Mouse (Mus musculus) brain, adult 2 months (tissue): ENCODE results near the gene Fth1.
"Not testable (repeated sequence)": the region's sequence is repeated elsewhere in the genome, so short reads cannot be mapped to it uniquely, and the experiment has no call there.

Experiments used
- DNase-seq: peaks from one replicate; pipeline ENCODE4 v3.0.0; 2011; ENCODE audit warnings: low read depth, low spot score

Gene Fth1

GRCm38 (mm10) chr19:9980258-9980657, at the start of gene Fth1:
TSS of gene Fth1 (plus strand) at chr19:9980598.
- DNase-seq, result no peak

DNA sequence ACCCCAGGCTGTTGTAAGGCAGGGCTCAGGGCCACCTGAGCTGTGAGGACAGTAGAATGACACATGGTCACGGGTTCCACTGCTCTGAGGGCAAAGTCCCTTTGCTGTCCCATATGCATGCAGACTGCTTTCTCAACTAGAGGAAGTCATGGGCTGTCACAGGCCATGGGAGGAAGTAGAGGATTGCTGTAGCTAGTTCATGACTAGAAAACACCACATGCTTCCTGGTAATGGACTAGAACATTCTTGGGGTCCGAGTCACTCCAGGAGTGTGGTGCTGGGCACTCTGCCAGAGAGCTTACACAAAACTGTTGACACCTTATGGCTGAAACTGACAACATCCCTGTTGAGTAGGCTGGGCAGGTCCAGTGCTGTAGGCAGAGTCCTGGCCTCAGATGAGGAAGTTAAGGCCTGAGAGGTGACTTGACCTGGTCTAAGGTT, 49.2 kb upstream of the Fth1 start:
- not testable (repeated sequence) for DNase-seq

DNA sequence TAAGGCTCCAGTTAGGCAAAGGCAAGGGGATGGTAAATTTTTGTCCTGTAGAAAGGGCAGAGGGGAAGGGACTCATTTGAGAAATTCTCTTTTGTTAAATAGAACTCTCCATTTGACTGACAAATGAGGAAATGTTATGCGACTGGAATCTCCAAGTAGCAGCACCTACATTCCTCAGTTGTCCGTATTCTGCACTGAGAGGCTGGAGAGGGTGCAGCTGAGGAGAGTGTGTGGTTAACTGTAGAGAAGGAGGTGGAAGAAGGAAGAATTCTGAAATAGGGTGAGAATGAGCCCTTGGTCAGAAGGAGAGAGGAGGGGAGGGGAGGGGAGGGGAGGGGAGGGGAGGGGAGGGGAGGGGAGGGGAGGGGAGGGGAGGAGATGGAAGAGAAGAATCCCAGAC, 46.5 kb upstream of the Fth1 start:
- no peak for DNase-seq

GRCm38 (mm10) chr19:9936579-9936978, 43.8 kb upstream of the Fth1 start:
- no peak for DNase-seq

DNA sequence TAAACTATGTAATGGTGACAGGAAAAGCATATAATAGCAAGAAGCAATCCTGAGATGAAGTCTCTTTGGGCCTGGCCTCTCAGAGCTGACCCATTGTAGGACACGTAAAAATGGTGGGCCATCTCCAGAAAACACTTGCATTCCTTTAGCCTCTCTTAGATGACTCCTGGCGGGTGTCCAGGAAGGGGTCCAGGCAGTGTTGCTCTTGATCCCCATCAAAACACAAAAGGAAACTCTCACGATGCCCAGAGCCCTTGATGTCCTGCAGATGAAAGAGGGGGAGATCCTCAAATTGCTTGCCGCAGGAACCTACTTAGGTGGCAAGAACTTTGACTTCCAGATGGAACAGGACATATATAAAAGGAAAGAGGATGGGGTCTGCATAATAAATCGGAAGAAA, 43.0 kb upstream of the Fth1 start:
- DNase-seq, result no peak

DNA sequence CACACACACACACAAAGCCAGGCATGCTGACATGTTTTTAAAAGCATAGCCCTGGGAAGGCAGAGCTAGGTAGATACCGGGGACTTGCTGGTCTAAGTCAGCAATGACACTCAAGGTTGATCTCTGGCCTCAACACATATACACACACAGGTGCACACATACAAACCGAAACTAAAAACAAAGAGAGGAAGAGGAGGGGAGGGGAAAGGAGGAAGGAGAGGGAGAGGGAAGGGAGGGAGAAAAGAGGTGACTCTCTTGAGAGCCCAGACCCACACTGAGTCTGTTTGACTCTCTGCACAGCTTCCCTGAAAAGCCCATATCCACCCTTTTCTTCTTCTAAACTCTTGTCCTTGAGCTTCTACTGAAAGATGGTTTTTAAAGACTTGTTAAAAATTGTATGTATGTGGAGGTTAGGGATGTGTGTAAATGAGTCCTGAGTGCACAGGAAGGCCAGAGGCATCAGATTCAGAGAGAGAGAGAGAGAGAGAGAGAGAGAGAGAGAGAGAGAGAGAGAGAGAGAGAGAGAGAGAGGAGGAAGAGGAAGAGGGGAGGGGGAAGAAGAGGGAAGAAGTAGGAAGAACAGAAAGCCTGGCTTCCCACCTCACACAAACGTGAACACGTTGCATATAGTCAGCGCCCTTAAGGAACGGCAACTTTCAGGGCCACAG, 42.1 kb upstream of the Fth1 start:
- DNase-seq, result no peak

GRCm38 (mm10) chr19:9938824-9939303, 41.5 kb upstream of the Fth1 start:
- DNase-seq, result peak; percentile 67

- DNase-seq, result no peak
These were observed 40.6 kb upstream of the Fth1 start for GRCm38 (mm10) chr19:9939841-9940240.

- peak; percentile 96 for DNase-seq
These were observed 39.5 kb upstream of the Fth1 start for GRCm38 (mm10) chr19:9940903-9941302.

DNA sequence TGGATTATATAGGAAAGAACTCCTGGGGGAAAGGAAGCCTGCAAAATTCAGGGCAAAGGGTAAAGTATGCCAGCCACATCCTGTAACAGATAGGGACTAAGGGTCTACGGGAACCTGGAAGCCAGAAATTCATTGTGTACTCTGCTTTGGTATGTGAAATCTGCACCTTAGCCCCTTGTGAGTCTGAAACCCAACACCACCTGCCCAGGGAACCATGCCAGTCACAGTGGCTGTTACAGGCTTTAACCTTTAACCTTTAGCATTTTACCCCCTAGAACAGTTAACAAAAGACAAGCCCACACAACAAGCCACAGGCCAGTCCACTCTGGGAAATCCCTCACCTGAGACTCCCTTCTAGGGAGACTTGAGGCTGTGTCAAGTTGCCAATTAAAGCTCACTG, 38.6 kb upstream of the Fth1 start:
- no peak for DNase-seq

DNA sequence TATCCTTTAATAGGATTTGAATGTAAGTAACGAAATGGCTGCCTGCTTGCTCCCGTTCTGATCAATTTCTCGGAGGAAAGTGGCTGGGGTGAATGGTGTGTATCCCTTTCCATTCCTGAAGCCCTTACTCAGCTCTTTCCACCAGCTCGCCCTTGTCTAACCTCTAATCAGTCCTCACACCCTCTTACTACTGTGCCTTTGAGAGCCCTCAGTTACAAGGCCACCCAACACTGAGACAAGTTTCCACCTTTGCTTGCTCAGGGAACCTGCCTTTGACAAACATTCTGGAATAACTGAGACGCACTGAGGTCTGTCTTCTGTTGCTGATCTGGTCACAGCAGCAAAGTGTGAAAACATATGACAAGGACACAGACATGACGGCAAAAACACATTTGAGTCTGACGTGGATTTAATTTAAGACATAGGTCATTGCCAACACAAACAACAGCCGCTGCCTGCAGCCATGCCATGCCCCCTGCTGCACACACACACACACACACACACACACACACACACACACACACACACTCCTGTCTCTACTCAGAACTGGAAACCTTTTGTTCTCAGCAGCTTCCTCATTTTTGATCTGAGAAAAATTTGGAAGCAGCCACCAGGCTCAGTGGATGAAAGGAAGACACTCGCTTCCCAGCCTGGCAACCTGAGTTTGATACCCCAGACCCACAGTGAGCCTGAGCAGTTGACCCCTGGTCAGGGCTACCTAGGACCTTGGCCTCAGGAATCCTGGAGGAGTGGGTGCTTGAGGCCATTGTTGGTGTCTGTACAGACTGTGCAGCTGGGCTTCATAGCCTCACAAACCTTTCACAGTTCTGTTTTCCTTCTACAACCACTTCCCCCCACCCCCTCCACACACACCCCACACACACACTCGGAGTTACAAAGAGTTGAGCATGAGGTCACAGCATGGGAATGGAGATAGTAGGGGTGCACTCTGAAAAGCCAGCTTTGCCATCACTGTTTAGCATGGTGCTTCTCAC, 37.6 kb upstream of the Fth1 start:
- DNase-seq, result peak; percentile 47

- DNase-seq, result peak; percentile 86
These were observed 34.4 kb upstream of the Fth1 start for GRCm38 (mm10) chr19:9945800-9946564.

GRCm38 (mm10) chr19:9946986-9947385, 33.4 kb upstream of the Fth1 start:
- DNase-seq, result peak; percentile 64

DNA sequence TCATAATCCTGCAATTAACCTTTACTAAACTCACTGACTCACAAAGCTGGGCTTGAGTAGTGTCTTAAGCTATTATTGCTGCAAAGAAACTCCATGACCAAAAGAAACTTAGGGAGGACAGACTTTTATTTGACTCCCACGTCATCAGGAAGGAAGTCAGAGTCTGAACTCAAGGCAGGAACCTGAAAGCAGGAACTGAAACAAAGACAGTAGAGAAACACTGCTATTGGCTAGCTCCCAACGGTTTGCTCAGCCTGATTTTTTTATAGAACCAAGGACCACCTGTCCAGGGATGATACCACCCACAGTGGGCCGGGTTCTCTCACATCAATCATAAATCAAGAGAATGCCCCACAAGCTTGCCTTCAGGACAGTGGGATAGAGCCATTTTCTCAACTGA, 28.0 kb upstream of the Fth1 start:
- no peak for DNase-seq

- no peak for DNase-seq
These were observed 27.5 kb upstream of the Fth1 start for GRCm38 (mm10) chr19:9952912-9953311.

GRCm38 (mm10) chr19:9954055-9954810, 26.2 kb upstream of the Fth1 start:
- peak; percentile 92 for DNase-seq

GRCm38 (mm10) chr19:9954811-9955202, 25.6 kb upstream of the Fth1 start:
- peak; percentile 42 for DNase-seq

DNA sequence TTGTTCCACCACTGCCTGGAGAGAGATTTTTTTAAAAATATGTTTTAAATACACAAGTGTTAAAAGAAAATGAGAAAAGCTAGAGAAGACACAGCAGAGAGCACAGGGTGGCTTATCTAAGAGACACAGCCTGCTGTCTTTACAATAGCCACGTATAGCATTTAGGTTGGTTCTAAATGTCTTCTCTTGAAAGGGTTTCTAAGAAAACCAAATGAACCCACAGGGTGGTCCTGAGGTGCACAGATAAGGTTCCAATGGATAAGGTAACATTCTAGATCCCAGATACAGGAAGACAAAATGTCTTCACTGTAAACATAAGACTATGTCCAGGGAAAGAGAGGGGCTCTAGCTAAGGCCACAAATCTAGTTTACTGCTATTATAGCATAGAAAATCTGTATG, 25.0 kb upstream of the Fth1 start:
- DNase-seq, result no peak

GRCm38 (mm10) chr19:9956624-9957388, 23.6 kb upstream of the Fth1 start:
- DNase-seq, result peak; percentile 50

DNA sequence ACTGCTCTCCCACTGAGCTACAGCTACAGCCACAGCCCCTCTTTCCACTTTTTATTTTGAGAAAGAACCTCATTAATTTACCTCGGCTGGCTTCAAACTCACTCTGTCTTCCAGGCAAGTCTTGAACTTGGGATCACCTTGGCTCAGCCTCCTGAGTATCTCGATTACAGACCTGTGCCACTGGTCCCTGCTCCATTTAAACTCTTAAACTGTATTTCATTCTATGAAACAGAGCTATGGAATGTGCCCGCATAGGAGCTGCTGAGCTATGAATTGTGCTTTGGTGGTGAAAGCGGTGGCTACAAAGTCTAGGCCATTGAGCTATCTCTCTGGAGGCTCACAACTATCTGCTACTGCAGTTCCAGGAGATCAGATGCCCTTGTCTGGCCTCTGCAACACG, 22.4 kb upstream of the Fth1 start:
- DNase-seq, result no peak
